Comparison of ENCODE assay signal across 8 mouse cellular contexts in genomic region chr11:100714534-100714915, GRCm38 (mm10). TPM values are rescaled to one million over a fixed set of nuclear protein-coding genes. Genes with fewer than 3 reads are reported as not detected.
DNase-seq lines count a peak whose midpoint lies in the region; ATAC-seq and TF ChIP-seq lines count a peak whose summit lies in the region.

No protein-coding gene starts in this region.

- H3K27me3 ChIP-seq in intestine, embryonic 15.5 days (replicated peaks) = no peaks in the 10 kb centered on the region
- no peaks in the 10 kb centered on the region for H3K27me3 ChIP-seq in limb, embryonic 10.5 days (ENCODE audit: low read depth, poor library complexity, severe bottlenecking)
- no peaks in the 10 kb centered on the region for H3K27me3 ChIP-seq in midbrain, embryonic 11.5 days (ENCODE audit: control insufficient read depth, insufficient read depth, low read length)

- DNase-seq in left cerebral cortex, adult 11 months (ENCODE audit: low spot score) = peak; percentile 75
- DNase-seq in left cerebral cortex, adult 8-10 months (ENCODE audit: low spot score in 2 of 2) = no peak
- peak; percentile 83 to 92 for DNase-seq in cerebellum, postnatal 25 days
- peak; percentile 83 for DNase-seq in gastrocnemius, adult 2 months
- peak; percentile 79 for DNase-seq in limb, embryonic 10.5 days (ENCODE audit: low spot score)
- peak; percentile 95 for DNase-seq in midbrain, embryonic 11.5 days (ENCODE audit: low spot score, missing footprints)
- DNase-seq in spleen, postnatal 36 days (ENCODE audit: low spot score in 2 of 2) = peak; percentile 67 to 72

- no peak overlapping the region for H3K9ac ChIP-seq in intestine, embryonic 15.5 days
- no peak overlapping the region for H3K9ac ChIP-seq in midbrain, embryonic 11.5 days (ENCODE audit: low read length)

- intact Hi-C loops in gastrocnemius, adult 2 months (cut with DNase I) = loop anchor here (1.0 to 10.0 kb wide), 3 partner anchors 47 to 350 kb away; partner anchors contain the start of genes Stat5a and Stat5b

- H3K4me1 ChIP-seq in intestine, embryonic 15.5 days (replicated peaks) = peaks cover 21% of the 10 kb centered on the region
- H3K4me1 ChIP-seq in limb, embryonic 10.5 days = peaks cover 51% of the 10 kb centered on the region
- H3K4me1 ChIP-seq in midbrain, embryonic 11.5 days (ENCODE audit: control insufficient read depth, insufficient read depth, low read length) = peaks cover 17% of the 10 kb centered on the region

- H3K4me2 ChIP-seq in intestine, embryonic 15.5 days (replicated peaks) = peak overlapping the region; percentile 62
- H3K4me2 ChIP-seq in midbrain, embryonic 11.5 days = no peak overlapping the region; the same call in 1 of the 2 replicates

- peaks cover 28% of the 10 kb centered on the region for H3K36me3 ChIP-seq in intestine, embryonic 15.5 days
- peaks cover 67% of the 10 kb centered on the region for H3K36me3 ChIP-seq in limb, embryonic 10.5 days
- H3K36me3 ChIP-seq in midbrain, embryonic 11.5 days (ENCODE audit: control insufficient read depth, insufficient read depth, low read length) = peaks cover 15% of the 10 kb centered on the region

- no peak for ATAC-seq in intestine, embryonic 15.5 days
- ATAC-seq in midbrain, embryonic 11.5 days (ENCODE audit: low FRiP score) = no peak

- WGBS in intestine, embryonic 15.5 days = 53% methylated on average over 6 of the region's 6 CpGs
- 37% methylated on average over 6 of the region's 6 CpGs for WGBS in limb, embryonic 10.5 days
- 50% methylated on average over 6 of the region's 6 CpGs for WGBS in midbrain, embryonic 11.5 days

- H3K27ac ChIP-seq in gastrocnemius, adult 2 months = peak overlapping the region; percentile 70
- H3K27ac ChIP-seq in intestine, embryonic 15.5 days = peak overlapping the region; percentile 52; the same call in 1 of the 2 replicates
- peak overlapping the region; percentile 99 for H3K27ac ChIP-seq in limb, embryonic 10.5 days
- H3K27ac ChIP-seq in midbrain, embryonic 11.5 days (ENCODE audit: low read depth, low read length) = no peak overlapping the region

- TF ChIP-seq CTCF in gastrocnemius, adult 2 months (IDR thresholded peaks at IDR 0.05) = peak; percentile 89

- H3K4me3 ChIP-seq in gastrocnemius, adult 2 months = peak overlapping the region; percentile 64
- no peak overlapping the region for H3K4me3 ChIP-seq in intestine, embryonic 15.5 days (replicated peaks)
- peak overlapping the region; percentile 43 for H3K4me3 ChIP-seq in limb, embryonic 10.5 days
- no peak overlapping the region for H3K4me3 ChIP-seq in midbrain, embryonic 11.5 days (ENCODE audit: low read depth, low read length)

- no peaks in the 10 kb centered on the region for H3K9me3 ChIP-seq in intestine, embryonic 15.5 days
- no peaks in the 10 kb centered on the region for H3K9me3 ChIP-seq in limb, embryonic 10.5 days (replicated peaks)
- no peaks in the 10 kb centered on the region for H3K9me3 ChIP-seq in midbrain, embryonic 11.5 days (ENCODE audit: control insufficient read depth, low read length)

RNA-seq across cellular contexts. Expression of gene Hspb9, which starts 0.9 kb away (rescaled TPM):
- not detected for total RNA-seq in left cerebral cortex, adult 8-10 months (2022)
- total RNA-seq in gastrocnemius, adult 2 months (2021) = not detected
- polyA plus RNA-seq in intestine, embryonic 15.5 days (2015; fragmentation: Nextera tagmentation; extraction: Ambion mirVana) = 0.40 and 0.54 TPM in 2 replicates
- 0.31 and 0.56 TPM in 2 replicates for polyA plus RNA-seq in limb, embryonic 10.5 days (2016; fragmentation: Nextera tagmentation; extraction: Ambion mirVana)
- 0.47 and 0.52 TPM in 2 replicates for polyA plus RNA-seq in midbrain, embryonic 11.5 days (2014; fragmentation: Nextera tagmentation; extraction: Ambion mirVana)

RNA-seq across cellular contexts. Expression of gene Kat2a, which starts 2.3 kb away (rescaled TPM):
- 10 to 100 TPM; 56.6 to 62.8 (median 59.2) TPM for total RNA-seq in left cerebral cortex, adult 8-10 months (2022)
- 10 to 100 TPM; 11.9 to 12.1 TPM for total RNA-seq in gastrocnemius, adult 2 months (2021)
- polyA plus RNA-seq in intestine, embryonic 15.5 days (2015; fragmentation: Nextera tagmentation; extraction: Ambion mirVana) = 48.2 and 51.9 TPM in 2 replicates
- 77.2 and 87.7 TPM in 2 replicates for polyA plus RNA-seq in limb, embryonic 10.5 days (2016; fragmentation: Nextera tagmentation; extraction: Ambion mirVana)
- 44.4 and 57.2 TPM in 2 replicates for polyA plus RNA-seq in midbrain, embryonic 11.5 days (2014; fragmentation: Nextera tagmentation; extraction: Ambion mirVana)

RNA-seq across cellular contexts. Expression of gene Dhx58, which starts 10.5 kb away (rescaled TPM):
- 1 to 10 TPM; 1.6 to 2.1 (median 1.8) TPM for total RNA-seq in left cerebral cortex, adult 8-10 months (2022)
- total RNA-seq in gastrocnemius, adult 2 months (2021) = under 1 TPM; 0.38 to 0.39 TPM
- 2.7 and 3.2 TPM in 2 replicates for polyA plus RNA-seq in intestine, embryonic 15.5 days (2015; fragmentation: Nextera tagmentation; extraction: Ambion mirVana)
- polyA plus RNA-seq in limb, embryonic 10.5 days (2016; fragmentation: Nextera tagmentation; extraction: Ambion mirVana) = 3.1 and 4.4 TPM in 2 replicates
- polyA plus RNA-seq in midbrain, embryonic 11.5 days (2014; fragmentation: Nextera tagmentation; extraction: Ambion mirVana) = 2.0 and 2.1 TPM in 2 replicates

RNA-seq across cellular contexts. Expression of gene Zfp385c, which starts 22.3 kb away (rescaled TPM):
- 1 to 10 TPM in 1 of 4 experiments, under 1 TPM in 3; 0.11 to 1.1 (median 0.40) TPM for total RNA-seq in left cerebral cortex, adult 8-10 months (2022)
- total RNA-seq in gastrocnemius, adult 2 months (2021) = under 1 TPM in 1 of 2 experiments, not detected in 1; 0.39 TPM
- polyA plus RNA-seq in intestine, embryonic 15.5 days (2015; fragmentation: Nextera tagmentation; extraction: Ambion mirVana) = 0.11 TPM in 2 replicates
- polyA plus RNA-seq in limb, embryonic 10.5 days (2016; fragmentation: Nextera tagmentation; extraction: Ambion mirVana) = 0.15 and 0.16 TPM in 2 replicates
- polyA plus RNA-seq in midbrain, embryonic 11.5 days (2014; fragmentation: Nextera tagmentation; extraction: Ambion mirVana) = 0.72 TPM in 1 of 2 replicates, not detected in the other

RNA-seq across cellular contexts. Expression of gene Rab5c, which starts 23.5 kb away (rescaled TPM):
- total RNA-seq in left cerebral cortex, adult 8-10 months (2022) = 100 to 1,000 TPM; 148 to 157 (median 154) TPM
- 10 to 100 TPM; 37.6 to 40.9 TPM for total RNA-seq in gastrocnemius, adult 2 months (2021)
- polyA plus RNA-seq in intestine, embryonic 15.5 days (2015; fragmentation: Nextera tagmentation; extraction: Ambion mirVana) = 26.1 and 26.3 TPM in 2 replicates
- polyA plus RNA-seq in limb, embryonic 10.5 days (2016; fragmentation: Nextera tagmentation; extraction: Ambion mirVana) = 13.1 and 16.8 TPM in 2 replicates
- 83.6 and 85.0 TPM in 2 replicates for polyA plus RNA-seq in midbrain, embryonic 11.5 days (2014; fragmentation: Nextera tagmentation; extraction: Ambion mirVana)

Comparison
In these comparisons a context has a peak if more than half of its experiments do, and no peak if none do; other contexts are left out.
1. DNase-seq: peak in left cerebral cortex, adult 11 months (single experiment), cerebellum, postnatal 25 days (2 of 2), gastrocnemius, adult 2 months (single experiment), limb, embryonic 10.5 days (single experiment), midbrain, embryonic 11.5 days (single experiment) and spleen, postnatal 36 days (2 of 2); none in left cerebral cortex, adult 8-10 months (0 of 2).
2. H3K4me3 ChIP-seq: peak in gastrocnemius, adult 2 months (single experiment) and limb, embryonic 10.5 days (single experiment); none in intestine, embryonic 15.5 days (single experiment) and midbrain, embryonic 11.5 days (single experiment).